Mouse (Mus musculus): ENCODE data around the gene Acsl4. TPM values are rescaled to one million over a fixed set of nuclear protein-coding genes. Genes with fewer than 3 reads are reported as not detected.

Gene Acsl4
- polyA plus RNA-seq, 1 experiment from 2014 or later: 19.4 TPM

Other genes starting within 250 kb of the Acsl4 start
- gene Gucy2f, start 193.6 kb downstream of the Acsl4 start, polyA plus RNA-seq (2016; fragmentation: Nextera tagmentation; extraction: Ambion mirVana): 0.01 TPM in 1 of 2 replicates, not detected in the other
- gene Nxt2, start 163.8 kb downstream of the Acsl4 start, polyA plus RNA-seq (2016; fragmentation: Nextera tagmentation; extraction: Ambion mirVana): 8.3 and 9.3 TPM in 2 replicates
- gene Kcne1l, start 84.2 kb downstream of the Acsl4 start, polyA plus RNA-seq (2016; fragmentation: Nextera tagmentation; extraction: Ambion mirVana): 18.2 and 23.1 TPM in 2 replicates